Mouse (Mus musculus): ENCODE data around the gene Gm17349. TPM values are rescaled to one million over a fixed set of nuclear protein-coding genes. Genes with fewer than 3 reads are reported as not detected.

The Gm17349 gene
- polyA plus RNA-seq, 1 experiment from 2014 or later: not detected

DNA sequence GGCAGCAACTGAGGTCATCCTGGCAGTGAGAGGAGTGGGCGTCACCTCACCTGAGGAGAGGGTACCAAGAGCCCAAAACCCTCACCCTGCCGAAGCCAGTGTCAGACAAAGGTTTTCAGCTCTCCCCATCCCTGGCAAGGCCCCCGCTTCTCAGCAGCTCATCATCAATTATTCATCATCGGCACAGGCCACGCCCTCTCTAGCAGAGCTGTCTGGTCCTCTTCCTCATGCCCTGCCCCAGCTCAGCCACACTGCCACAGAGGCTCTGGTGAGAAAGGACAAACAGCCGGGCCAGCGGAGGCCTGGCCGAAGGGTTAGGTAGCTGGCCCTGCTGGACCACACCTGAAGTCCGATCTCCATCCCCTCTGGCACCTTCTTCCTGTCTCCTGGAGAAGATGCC lies 13.3 kb downstream of the Gm17349 start:
- WGBS: 35% methylated on average over 9 of the region's 9 CpGs
- Histone ChIP-seq H3K4me3 (ENCODE audit: low read length) (no peak overlapping the region), H3K9me3 (ENCODE audit: control insufficient read depth, low read length) (no peaks in the 10 kb centered on the region), H3K27me3 (ENCODE audit: control insufficient read depth, insufficient read depth, low read depth, low read length) (no peaks in the 10 kb centered on the region), H3K27ac (ENCODE audit: low read length) (no peak overlapping the region), H3K36me3 (ENCODE audit: control insufficient read depth, insufficient read depth, low read length) (no peaks in the 10 kb centered on the region), H3K9ac (ENCODE audit: low read length) (no peak overlapping the region), H3K4me1 (replicated peaks; ENCODE audit: control insufficient read depth, insufficient read depth, low read length) (no peaks in the 10 kb centered on the region), H3K4me2 (ENCODE audit: low read depth, low read length) (no peak overlapping the region)
- ATAC-seq (ENCODE audit: low read depth): no peak

GRCm38 (mm10) chr15:99690924-99691323 lies 14.4 kb downstream of the Gm17349 start:
- 11% methylated on average over 4 of the region's 4 CpGs for WGBS
- no peaks in the 10 kb centered on the region for H3K4me1 ChIP-seq (replicated peaks; ENCODE audit: control insufficient read depth, insufficient read depth, low read length)
- H3K9me3 ChIP-seq (ENCODE audit: control insufficient read depth, low read length): no peaks in the 10 kb centered on the region
- H3K27me3 ChIP-seq (ENCODE audit: control insufficient read depth, insufficient read depth, low read depth, low read length): no peaks in the 10 kb centered on the region
- no peak overlapping the region for H3K4me3 ChIP-seq (ENCODE audit: low read length)
- no peak overlapping the region for H3K27ac ChIP-seq (ENCODE audit: low read length)
- no peak overlapping the region for H3K9ac ChIP-seq (ENCODE audit: low read length)
- no peaks in the 10 kb centered on the region for H3K36me3 ChIP-seq (ENCODE audit: control insufficient read depth, insufficient read depth, low read length)
- ATAC-seq (ENCODE audit: low read depth): no peak
- no peak overlapping the region for H3K4me2 ChIP-seq (ENCODE audit: low read depth, low read length)

- H3K9ac ChIP-seq (ENCODE audit: low read length): no peak overlapping the region
- H3K27me3 ChIP-seq (ENCODE audit: control insufficient read depth, insufficient read depth, low read depth, low read length): no peaks in the 10 kb centered on the region
- no peaks in the 10 kb centered on the region for H3K9me3 ChIP-seq (ENCODE audit: control insufficient read depth, low read length)
- no peak overlapping the region for H3K27ac ChIP-seq (ENCODE audit: low read length)
- H3K4me2 ChIP-seq (ENCODE audit: low read depth, low read length): no peak overlapping the region
- H3K4me3 ChIP-seq (ENCODE audit: low read length): no peak overlapping the region
- peak; percentile 57; the same call in 1 of the 2 replicates for ATAC-seq (ENCODE audit: low read depth)
- H3K4me1 ChIP-seq (replicated peaks; ENCODE audit: control insufficient read depth, insufficient read depth, low read length): no peaks in the 10 kb centered on the region
- no peaks in the 10 kb centered on the region for H3K36me3 ChIP-seq (ENCODE audit: control insufficient read depth, insufficient read depth, low read length)
- 2% methylated on average over 4 of the region's 4 CpGs for WGBS
These were observed 16.6 kb downstream of the Gm17349 start for GRCm38 (mm10) chr15:99688712-99689111.

- Histone ChIP-seq H3K27ac (ENCODE audit: low read length) (no peak overlapping the region), H3K36me3 (ENCODE audit: control insufficient read depth, insufficient read depth, low read length) (no peaks in the 10 kb centered on the region), H3K4me1 (replicated peaks; ENCODE audit: control insufficient read depth, insufficient read depth, low read length) (no peaks in the 10 kb centered on the region), H3K27me3 (ENCODE audit: control insufficient read depth, insufficient read depth, low read depth, low read length) (no peaks in the 10 kb centered on the region), H3K9ac (ENCODE audit: low read length) (no peak overlapping the region), H3K4me3 (ENCODE audit: low read length) (no peak overlapping the region), H3K9me3 (ENCODE audit: control insufficient read depth, low read length) (no peaks in the 10 kb centered on the region), H3K4me2 (ENCODE audit: low read depth, low read length) (no peak overlapping the region)
- ATAC-seq (ENCODE audit: low read depth): no peak
- WGBS: 86% methylated on average over 5 of the region's 5 CpGs
These were observed 21.1 kb downstream of the Gm17349 start for GRCm38 (mm10) chr15:99684156-99684555.

GRCm38 (mm10) chr15:99682880-99683279 lies 22.4 kb downstream of the Gm17349 start:
- H3K9ac ChIP-seq (ENCODE audit: low read length): no peak overlapping the region
- no peaks in the 10 kb centered on the region for H3K27me3 ChIP-seq (ENCODE audit: control insufficient read depth, insufficient read depth, low read depth, low read length)
- H3K4me1 ChIP-seq (replicated peaks; ENCODE audit: control insufficient read depth, insufficient read depth, low read length): peaks cover 3% of the 10 kb centered on the region
- ATAC-seq (ENCODE audit: low read depth): no peak
- H3K4me3 ChIP-seq (ENCODE audit: low read length): no peak overlapping the region
- no peak overlapping the region for H3K27ac ChIP-seq (ENCODE audit: low read length)
- 86% methylated on average over 7 of the region's 7 CpGs for WGBS
- H3K36me3 ChIP-seq (ENCODE audit: control insufficient read depth, insufficient read depth, low read length): no peaks in the 10 kb centered on the region
- no peak overlapping the region for H3K4me2 ChIP-seq (ENCODE audit: low read depth, low read length)
- no peaks in the 10 kb centered on the region for H3K9me3 ChIP-seq (ENCODE audit: control insufficient read depth, low read length)

DNA sequence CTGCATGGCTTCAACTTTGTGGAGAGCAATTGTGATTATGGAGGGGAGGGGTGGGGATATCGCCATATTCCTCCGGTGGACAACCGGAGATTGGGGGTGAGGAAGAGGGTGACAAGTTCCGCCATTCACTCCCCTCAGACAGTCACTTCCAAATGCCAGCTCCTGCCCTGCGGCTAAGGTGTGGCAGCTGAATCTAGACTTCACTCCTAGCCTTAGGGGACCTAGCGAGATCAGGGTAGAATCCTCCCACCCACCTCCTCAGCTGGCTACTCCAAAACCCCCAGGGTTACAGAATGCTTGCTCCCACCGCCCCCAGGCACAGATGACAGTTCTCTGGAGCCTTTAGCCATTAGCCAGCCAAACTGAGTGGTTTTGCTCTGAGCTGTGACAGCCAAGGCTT lies 26.3 kb downstream of the Gm17349 start:
- H3K4me3 ChIP-seq (ENCODE audit: low read length): no peak overlapping the region
- WGBS: 51% methylated on average over 7 of the region's 7 CpGs
- no peak overlapping the region for H3K4me2 ChIP-seq (ENCODE audit: low read depth, low read length)

GRCm38 (mm10) chr15:99678063-99678800 lies 27.1 kb downstream of the Gm17349 start:
- Histone ChIP-seq H3K27ac (ENCODE audit: low read length) (no peak overlapping the region), H3K9me3 (ENCODE audit: control insufficient read depth, low read length) (no peaks in the 10 kb centered on the region), H3K4me2 (ENCODE audit: low read depth, low read length) (no peak overlapping the region), H3K4me3 (ENCODE audit: low read length) (no peak overlapping the region), H3K9ac (ENCODE audit: low read length) (no peak overlapping the region), H3K36me3 (ENCODE audit: control insufficient read depth, insufficient read depth, low read length) (no peaks in the 10 kb centered on the region), H3K27me3 (ENCODE audit: control insufficient read depth, insufficient read depth, low read depth, low read length) (peaks cover 10% of the 10 kb centered on the region), H3K4me1 (replicated peaks; ENCODE audit: control insufficient read depth, insufficient read depth, low read length) (peaks cover 3% of the 10 kb centered on the region)
- peak; percentile 60; the same call in 1 of the 2 replicates for ATAC-seq (ENCODE audit: low read depth)
- WGBS: 13% methylated on average over 13 of the region's 13 CpGs

More for the DNA sequence above, 26.3 kb downstream of the Gm17349 start:
- no peaks in the 10 kb centered on the region for H3K36me3 ChIP-seq (ENCODE audit: control insufficient read depth, insufficient read depth, low read length)
- peaks cover 4% of the 10 kb centered on the region for H3K27me3 ChIP-seq (ENCODE audit: control insufficient read depth, insufficient read depth, low read depth, low read length)
- H3K4me1 ChIP-seq (replicated peaks; ENCODE audit: control insufficient read depth, insufficient read depth, low read length): peaks cover 3% of the 10 kb centered on the region
- H3K27ac ChIP-seq (ENCODE audit: low read length): no peak overlapping the region
- no peaks in the 10 kb centered on the region for H3K9me3 ChIP-seq (ENCODE audit: control insufficient read depth, low read length)
- no peak overlapping the region for H3K9ac ChIP-seq (ENCODE audit: low read length)
- no peak for ATAC-seq (ENCODE audit: low read depth)

DNA sequence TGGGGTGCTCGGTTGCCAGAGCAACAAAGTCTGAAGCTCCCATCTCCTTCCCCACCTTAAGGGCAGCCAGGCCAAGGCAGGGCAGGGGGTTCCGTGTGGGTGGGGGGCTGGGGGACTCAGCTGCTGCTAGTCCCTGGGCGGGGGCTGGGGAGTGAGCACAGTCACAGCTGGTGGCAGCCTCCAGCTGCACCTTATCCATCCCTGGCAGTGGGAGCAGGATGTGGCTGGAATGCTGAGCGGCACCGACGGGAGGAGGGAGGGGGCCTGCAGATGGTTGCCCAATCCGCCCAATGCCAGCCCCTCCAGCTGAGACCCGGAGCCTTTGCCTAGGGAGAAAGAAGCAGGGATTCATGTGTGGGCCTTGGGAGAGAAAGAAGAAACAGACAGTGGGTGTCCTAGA lies 28.2 kb downstream of the Gm17349 start:
- Histone ChIP-seq H3K27me3 (ENCODE audit: control insufficient read depth, insufficient read depth, low read depth, low read length) (peaks cover 16% of the 10 kb centered on the region), H3K4me2 (ENCODE audit: low read depth, low read length) (no peak overlapping the region), H3K9ac (ENCODE audit: low read length) (no peak overlapping the region), H3K27ac (ENCODE audit: low read length) (no peak overlapping the region), H3K4me1 (replicated peaks; ENCODE audit: control insufficient read depth, insufficient read depth, low read length) (peaks cover 3% of the 10 kb centered on the region), H3K9me3 (ENCODE audit: control insufficient read depth, low read length) (no peaks in the 10 kb centered on the region), H3K36me3 (ENCODE audit: control insufficient read depth, insufficient read depth, low read length) (no peaks in the 10 kb centered on the region), H3K4me3 (ENCODE audit: low read length) (no peak overlapping the region)
- 0 out of 2 replicates have a peak, but pooled peaks have one; percentile 35 for ATAC-seq (ENCODE audit: low read depth)
- WGBS: 33% methylated on average over 8 of the region's 8 CpGs

- 73% methylated on average over 3 of the region's 3 CpGs for WGBS
- no peak overlapping the region for H3K9ac ChIP-seq (ENCODE audit: low read length)
These were observed 30.4 kb downstream of the Gm17349 start for GRCm38 (mm10) chr15:99674866-99675265.

More at GRCm38 (mm10) chr15:99674866-99675265, 30.4 kb downstream of the Gm17349 start:
- Histone ChIP-seq H3K9me3 (ENCODE audit: control insufficient read depth, low read length) (no peaks in the 10 kb centered on the region), H3K36me3 (ENCODE audit: control insufficient read depth, insufficient read depth, low read length) (no peaks in the 10 kb centered on the region), H3K4me2 (ENCODE audit: low read depth, low read length) (no peak overlapping the region), H3K27me3 (ENCODE audit: control insufficient read depth, insufficient read depth, low read depth, low read length) (peaks cover 36% of the 10 kb centered on the region), H3K4me1 (replicated peaks; ENCODE audit: control insufficient read depth, insufficient read depth, low read length) (peaks cover 7% of the 10 kb centered on the region), H3K4me3 (ENCODE audit: low read length) (no peak overlapping the region), H3K27ac (ENCODE audit: low read length) (no peak overlapping the region)
- ATAC-seq (ENCODE audit: low read depth): no peak
